Mouse (Mus musculus) heart, adult 2 months (tissue): ENCODE data around the gene Slit1.

Experiments used
- CTCF ChIP-seq: fragments of 200-600 bp; IDR thresholded peaks from 2 replicates; pipeline ENCODE4 v1.8.1; 2022; ENCODE audit warnings: antibody characterized with exemption, mild to moderate bottlenecking, moderate library complexity
- EP300 ChIP-seq: fragments of 200-500 bp; IDR thresholded peaks from 2 replicates; pipeline ENCODE4 v1.6.1; 2011; ENCODE audit warnings: low read depth, low read length, control low read depth; ENCODE audit not compliant: insufficient read depth
- POLR2A ChIP-seq: fragments of 200-500 bp; IDR thresholded peaks from 2 replicates; pipeline ENCODE4 v1.6.1; 2011; ENCODE audit warnings: mild to moderate bottlenecking, low read depth, low read length, control low read depth; ENCODE audit not compliant: insufficient read depth

GRCm38 (mm10) chr19:41791384-41791783 is 47.9 kb upstream of the Slit1 start:
- TF ChIP-seq CTCF, result peak; percentile 35
- no peak for TF ChIP-seq POLR2A
- TF ChIP-seq EP300, result no peak
